Comparison of ENCODE assay signal across 33 mouse cellular contexts in the genomic region with DNA sequence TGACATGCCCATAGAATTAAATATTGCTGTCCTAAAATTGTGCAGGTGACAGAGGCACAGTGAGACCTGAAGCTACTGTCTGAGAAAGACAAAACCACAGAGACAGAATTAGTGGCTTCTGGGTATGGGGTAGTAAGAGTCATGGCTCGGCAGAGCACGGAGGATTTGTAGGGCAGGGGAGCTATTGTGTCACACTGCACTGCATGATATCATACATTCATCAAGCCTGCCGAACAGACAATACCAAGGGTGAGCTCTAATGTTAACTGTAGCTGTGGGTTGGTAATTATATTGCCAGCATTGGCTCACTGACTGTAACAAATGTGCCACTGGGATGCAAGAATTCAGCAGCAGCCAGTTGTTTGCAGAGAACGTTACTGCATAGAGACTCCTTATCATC. TPM values are rescaled to one million over a fixed set of nuclear protein-coding genes. Genes with fewer than 3 reads are reported as not detected.
DNase-seq lines count a peak whose midpoint lies in the region; ATAC-seq and TF ChIP-seq lines count a peak whose summit lies in the region.
"Had no signal": no experiment of that assay in that cellular context is flagged by ENCODE, and none has a peak within 500 bp of the region (broad histone marks: within the 10 kb centered on the region; RNA-seq: fewer than 3 reads in every experiment).

No protein-coding gene starts in this region.

- H3K4me2 ChIP-seq in forebrain, embryonic 14.5 days (ENCODE audit: low read length) = no peak overlapping the region
- H3K4me2 ChIP-seq in forebrain, embryonic 15.5 days (replicated peaks) = no peak overlapping the region
- H3K4me2 ChIP-seq in hindbrain, embryonic 15.5 days = no peak overlapping the region
- no peak overlapping the region for H3K4me2 ChIP-seq in hindbrain, postnatal 0 days (ENCODE audit: low read depth, low read length)
- H3K4me2 ChIP-seq in neural tube, embryonic 13.5 days = no peak overlapping the region
- H3K4me2 ChIP-seq: embryonic facial prominence, embryonic 12.5 days; embryonic facial prominence, embryonic 15.5 days; forebrain, embryonic 12.5 days; heart, embryonic 12.5 days; heart, embryonic 15.5 days; intestine, embryonic 15.5 days had no signal

- no peak overlapping the region for H3K27ac ChIP-seq in forebrain, embryonic 14.5 days (ENCODE audit: low read depth, low read length)
- H3K27ac ChIP-seq in forebrain, embryonic 15.5 days (replicated peaks) = no peak overlapping the region
- peak overlapping the region; percentile 44; the same call in 1 of the 2 replicates for H3K27ac ChIP-seq in hindbrain, embryonic 15.5 days (replicated peaks)
- H3K27ac ChIP-seq in hindbrain, postnatal 0 days = no peak overlapping the region
- H3K27ac ChIP-seq in neural tube, embryonic 13.5 days (replicated peaks) = peak overlapping the region; percentile 56
- H3K27ac ChIP-seq: embryonic facial prominence, embryonic 12.5 days; embryonic facial prominence, embryonic 15.5 days; forebrain, embryonic 12.5 days; gastrocnemius, adult 2 months; heart, embryonic 15.5 days; hindbrain, embryonic 10.5 days; intestine, embryonic 15.5 days had no signal

- ATAC-seq in forebrain, embryonic 14.5 days = no peak
- no peak for ATAC-seq in forebrain, embryonic 15.5 days (replicated peaks)
- ATAC-seq in hindbrain, embryonic 15.5 days (ENCODE audit: low FRiP score, low read depth) = no peak
- no peak for ATAC-seq in hindbrain, postnatal 0 days
- peak; percentile 66; the same call in 1 of the 2 replicates for ATAC-seq in neural tube, embryonic 13.5 days (ENCODE audit: low read depth)
- ATAC-seq: activated CD4-positive, CD25-positive, alpha-beta regulatory T cell, adult 4 months; forebrain, postnatal 0 days; intestine, embryonic 15.5 days had no signal

- no peak overlapping the region for H3K4me3 ChIP-seq in forebrain, embryonic 14.5 days (ENCODE audit: low read depth, low read length)
- H3K4me3 ChIP-seq in forebrain, embryonic 15.5 days = no peak overlapping the region
- H3K4me3 ChIP-seq in hindbrain, embryonic 15.5 days = no peak overlapping the region
- H3K4me3 ChIP-seq in hindbrain, postnatal 0 days (ENCODE audit: low read length) = no peak overlapping the region
- no peak overlapping the region for H3K4me3 ChIP-seq in neural tube, embryonic 13.5 days
- H3K4me3 ChIP-seq: embryonic facial prominence, embryonic 12.5 days; embryonic facial prominence, embryonic 15.5 days; erythroblast, embryonic 14.5 days; forebrain, embryonic 12.5 days; gastrocnemius, adult 2 months; heart, embryonic 12.5 days; heart, embryonic 15.5 days; hindbrain, embryonic 10.5 days; intestine, embryonic 15.5 days had no signal

- H3K4me1 ChIP-seq in forebrain, embryonic 14.5 days (ENCODE audit: control insufficient read depth, insufficient read depth, low read length) = no peaks in the 10 kb centered on the region
- H3K4me1 ChIP-seq in forebrain, embryonic 15.5 days = 0 out of 2 replicates have a peak, but pooled peaks cover 6% of the 10 kb centered on the region
- peaks cover 17% of the 10 kb centered on the region for H3K4me1 ChIP-seq in hindbrain, embryonic 15.5 days (replicated peaks)
- 0 out of 2 replicates have a peak, but pooled peaks cover 15% of the 10 kb centered on the region for H3K4me1 ChIP-seq in hindbrain, postnatal 0 days (ENCODE audit: insufficient read depth, low read length)
- H3K4me1 ChIP-seq in neural tube, embryonic 13.5 days (replicated peaks) = peaks cover 29% of the 10 kb centered on the region

- no peak overlapping the region for H3K9ac ChIP-seq in forebrain, embryonic 14.5 days (ENCODE audit: low read length)
- H3K9ac ChIP-seq in forebrain, embryonic 15.5 days (replicated peaks) = no peak overlapping the region
- H3K9ac ChIP-seq in hindbrain, embryonic 15.5 days = no peak overlapping the region
- no peak overlapping the region for H3K9ac ChIP-seq in hindbrain, postnatal 0 days (replicated peaks; ENCODE audit: low read length)
- H3K9ac ChIP-seq in neural tube, embryonic 13.5 days = no peak overlapping the region
- H3K9ac ChIP-seq: embryonic facial prominence, embryonic 12.5 days; embryonic facial prominence, embryonic 15.5 days; forebrain, embryonic 12.5 days; forebrain, postnatal 0 days; heart, embryonic 12.5 days; heart, embryonic 15.5 days; intestine, embryonic 15.5 days had no signal

- TF ChIP-seq CTCF in hindbrain, postnatal 0 days (IDR thresholded peaks at IDR 0.05; ENCODE audit: low read depth) = no peak

- H3K27me3 ChIP-seq in forebrain, embryonic 14.5 days (replicated peaks; ENCODE audit: control insufficient read depth, insufficient read depth, low read length) = no peaks in the 10 kb centered on the region
- H3K27me3 ChIP-seq in forebrain, embryonic 15.5 days = no peaks in the 10 kb centered on the region
- no peaks in the 10 kb centered on the region for H3K27me3 ChIP-seq in hindbrain, embryonic 15.5 days
- no peaks in the 10 kb centered on the region for H3K27me3 ChIP-seq in hindbrain, postnatal 0 days (ENCODE audit: insufficient read depth, low read length)
- H3K27me3 ChIP-seq in neural tube, embryonic 13.5 days = no peaks in the 10 kb centered on the region
- H3K27me3 ChIP-seq: embryonic facial prominence, embryonic 12.5 days; embryonic facial prominence, embryonic 15.5 days; forebrain, embryonic 12.5 days; heart, embryonic 12.5 days; heart, embryonic 15.5 days; intestine, embryonic 15.5 days had no signal

- intact Hi-C loops in left cerebral cortex, postnatal 36 days (cut with DNase I) = loop anchor here (5.0 kb wide), 1 partner anchor 507 kb away; the partner anchor contains the start of gene Ramp3

- peak; percentile 12 for DNase-seq in forebrain, embryonic 14.5 days (ENCODE audit: low spot score)
- DNase-seq in hindbrain, postnatal 0 days (ENCODE audit: low spot score) = no peak
- peak; percentile 36 for DNase-seq in retina, embryonic 14.5 days (ENCODE audit: low spot score)
- no peak for DNase-seq in left cerebral cortex, postnatal 36 days (ENCODE audit: low spot score in 2 of 2)
- DNase-seq in heart, adult 9 months (ENCODE audit: low spot score in 2 of 2) = no peak
- DNase-seq: adrenal gland, adult 8-10 months; adrenal gland, postnatal 25 days; cerebellum, adult 2 months; cerebellum, adult 9-11 months; cerebellum, postnatal 25 days; forebrain, postnatal 0 days; gastrocnemius, adult 2 months; gastrocnemius, postnatal 14 days; heart, adult 11 months; heart, postnatal 10 days; heart, postnatal 36 days had no signal

- H3K9me3 ChIP-seq in forebrain, embryonic 14.5 days (replicated peaks; ENCODE audit: control insufficient read depth, low read length) = no peaks in the 10 kb centered on the region
- no peaks in the 10 kb centered on the region for H3K9me3 ChIP-seq in forebrain, embryonic 15.5 days
- no peaks in the 10 kb centered on the region for H3K9me3 ChIP-seq in hindbrain, embryonic 15.5 days
- H3K9me3 ChIP-seq in hindbrain, postnatal 0 days (ENCODE audit: low read length) = no peaks in the 10 kb centered on the region
- no peaks in the 10 kb centered on the region for H3K9me3 ChIP-seq in neural tube, embryonic 13.5 days
- H3K9me3 ChIP-seq: embryonic facial prominence, embryonic 12.5 days; embryonic facial prominence, embryonic 15.5 days; forebrain, embryonic 12.5 days; heart, embryonic 12.5 days; heart, embryonic 15.5 days; hindbrain, embryonic 10.5 days; intestine, embryonic 15.5 days had no signal

- 28% methylated on average over 4 of the region's 4 CpGs for WGBS in forebrain, embryonic 14.5 days
- 21% methylated on average over 4 of the region's 4 CpGs for WGBS in forebrain, embryonic 15.5 days
- WGBS in hindbrain, embryonic 15.5 days = 25% methylated on average over 4 of the region's 4 CpGs
- 20% methylated on average over 4 of the region's 4 CpGs for WGBS in hindbrain, postnatal 0 days
- WGBS in neural tube, embryonic 13.5 days = 42% methylated on average over 4 of the region's 4 CpGs

- H3K36me3 ChIP-seq in forebrain, embryonic 14.5 days (ENCODE audit: control insufficient read depth, insufficient read depth, low read length) = no peaks in the 10 kb centered on the region
- 0 out of 2 replicates have a peak, but pooled peaks cover 2% of the 10 kb centered on the region for H3K36me3 ChIP-seq in forebrain, embryonic 15.5 days
- H3K36me3 ChIP-seq in hindbrain, embryonic 15.5 days = peaks cover 21% of the 10 kb centered on the region
- H3K36me3 ChIP-seq in hindbrain, postnatal 0 days (ENCODE audit: insufficient read depth, low read length) = peaks cover 18% of the 10 kb centered on the region; the same call in 1 of the 2 replicates
- H3K36me3 ChIP-seq in neural tube, embryonic 13.5 days = peaks cover 16% of the 10 kb centered on the region
- H3K36me3 ChIP-seq: embryonic facial prominence, embryonic 12.5 days; embryonic facial prominence, embryonic 15.5 days; forebrain, embryonic 12.5 days; heart, embryonic 15.5 days; hindbrain, embryonic 10.5 days; intestine, embryonic 15.5 days had no signal

RNA-seq across cellular contexts. Expression of gene Gm11985, which starts 24.0 kb away (rescaled TPM):
- not detected in 2 replicates for polyA plus RNA-seq in forebrain, embryonic 14.5 days (2014; fragmentation: Nextera tagmentation; extraction: Ambion mirVana)
- polyA plus RNA-seq in forebrain, embryonic 15.5 days (2015; fragmentation: Nextera tagmentation; extraction: Ambion mirVana) = not detected in 2 replicates
- polyA plus RNA-seq in hindbrain, embryonic 15.5 days (2015; fragmentation: Nextera tagmentation; extraction: Ambion mirVana) = 0.16 TPM in 1 of 2 replicates, not detected in the other
- total RNA-seq in hindbrain, postnatal 0 days (2014; rRNA removed) = not detected in 2 replicates
- polyA plus RNA-seq in hindbrain, postnatal 0 days (2015; fragmentation: Nextera tagmentation; extraction: Ambion mirVana) = not detected in 2 replicates
- not detected in 2 replicates for polyA plus RNA-seq in neural tube, embryonic 13.5 days (2015; fragmentation: Nextera tagmentation; extraction: Ambion mirVana)
- not detected for total RNA-seq in left cerebral cortex, postnatal 36 days (2021)
- total RNA-seq: adrenal gland, adult 8-10 months; adrenal gland, postnatal 25 days; common myeloid progenitor, adult 5-6 weeks; ES-E14; forebrain, postnatal 0 days; gastrocnemius, adult 2 months; gastrocnemius, postnatal 14 days; gastrocnemius, postnatal 4 days; heart, adult 8-10 months; heart, postnatal 10 days; heart, postnatal 36 days had no signal
- polyA plus RNA-seq: activated CD4-positive, CD25-positive, alpha-beta regulatory T cell, adult 4 months; cerebellum, adult 2 months; embryonic facial prominence, embryonic 12.5 days; embryonic facial prominence, embryonic 15.5 days; erythroblast, embryonic 14.5 days; forebrain, embryonic 12.5 days; forebrain, postnatal 0 days; frontal cortex, adult 2 months; heart, embryonic 12.5 days; heart, embryonic 15.5 days; hindbrain, embryonic 10.5 days; intestine, embryonic 15.5 days had no signal

RNA-seq across cellular contexts. Expression of gene Igfbp1, which starts 33.2 kb away (rescaled TPM):
- polyA plus RNA-seq in forebrain, embryonic 14.5 days (2014; fragmentation: Nextera tagmentation; extraction: Ambion mirVana) = 0.14 and 0.19 TPM in 2 replicates
- 0.14 TPM in 1 of 2 replicates, not detected in the other for polyA plus RNA-seq in forebrain, embryonic 15.5 days (2015; fragmentation: Nextera tagmentation; extraction: Ambion mirVana)
- polyA plus RNA-seq in hindbrain, embryonic 15.5 days (2015; fragmentation: Nextera tagmentation; extraction: Ambion mirVana) = 0.13 and 0.20 TPM in 2 replicates
- not detected in 2 replicates for total RNA-seq in hindbrain, postnatal 0 days (2014; rRNA removed)
- polyA plus RNA-seq in hindbrain, postnatal 0 days (2015; fragmentation: Nextera tagmentation; extraction: Ambion mirVana) = 0.19 TPM in 1 of 2 replicates, not detected in the other
- polyA plus RNA-seq in neural tube, embryonic 13.5 days (2015; fragmentation: Nextera tagmentation; extraction: Ambion mirVana) = 0.32 and 0.38 TPM in 2 replicates
- not detected for total RNA-seq in left cerebral cortex, postnatal 36 days (2021)
- total RNA-seq: adrenal gland, adult 8-10 months; adrenal gland, postnatal 25 days; common myeloid progenitor, adult 5-6 weeks; ES-E14; forebrain, postnatal 0 days; gastrocnemius, adult 2 months; gastrocnemius, postnatal 14 days; heart, adult 8-10 months; heart, postnatal 10 days; heart, postnatal 36 days had no signal
- polyA plus RNA-seq: activated CD4-positive, CD25-positive, alpha-beta regulatory T cell, adult 4 months; forebrain, embryonic 12.5 days; forebrain, postnatal 0 days had no signal

RNA-seq across cellular contexts. Expression of gene Igfbp3, which starts 49.3 kb away (rescaled TPM):
- polyA plus RNA-seq in forebrain, embryonic 14.5 days (2014; fragmentation: Nextera tagmentation; extraction: Ambion mirVana) = 29.7 and 35.5 TPM in 2 replicates
- polyA plus RNA-seq in forebrain, embryonic 15.5 days (2015; fragmentation: Nextera tagmentation; extraction: Ambion mirVana) = 34.7 and 40.3 TPM in 2 replicates
- 18.4 and 19.9 TPM in 2 replicates for polyA plus RNA-seq in hindbrain, embryonic 15.5 days (2015; fragmentation: Nextera tagmentation; extraction: Ambion mirVana)
- total RNA-seq in hindbrain, postnatal 0 days (2014; rRNA removed) = 35.7 and 47.2 TPM in 2 replicates
- 24.6 and 25.3 TPM in 2 replicates for polyA plus RNA-seq in hindbrain, postnatal 0 days (2015; fragmentation: Nextera tagmentation; extraction: Ambion mirVana)
- 20.6 and 27.6 TPM in 2 replicates for polyA plus RNA-seq in neural tube, embryonic 13.5 days (2015; fragmentation: Nextera tagmentation; extraction: Ambion mirVana)
- total RNA-seq in left cerebral cortex, postnatal 36 days (2021) = 10 to 100 TPM in 1 of 2 experiments, 1 to 10 TPM in 1; 8.5 to 12.3 TPM
- polyA plus RNA-seq: activated CD4-positive, CD25-positive, alpha-beta regulatory T cell, adult 4 months had no signal

Comparison
In these comparisons a context has a peak if more than half of its experiments do, and no peak if none do; other contexts are left out.
1. H3K27ac ChIP-seq: peak in hindbrain, embryonic 15.5 days (single experiment) and neural tube, embryonic 13.5 days (single experiment); none in forebrain, embryonic 14.5 days (single experiment), forebrain, embryonic 15.5 days (single experiment) and hindbrain, postnatal 0 days (single experiment).
2. DNase-seq: peak in forebrain, embryonic 14.5 days (single experiment) and retina, embryonic 14.5 days (single experiment); none in hindbrain, postnatal 0 days (single experiment), left cerebral cortex, postnatal 36 days (0 of 2) and heart, adult 9 months (0 of 2).